Mouse (Mus musculus) kidney, adult 2 months (tissue): Measurements from ENCODE around the gene Lum. TPM values are rescaled to one million over a fixed set of nuclear protein-coding genes. Genes with fewer than 3 reads are reported as not detected.

ENCODE experiments used
- DNase-seq: peaks from one replicate; pipeline ENCODE4 v3.0.0; 2021
- H3K27ac ChIP-seq: fragments of 200-500 bp; 2 replicates; pipeline ENCODE4 v1.5.1; 2012; ENCODE audit warnings: low read depth, low read length, control low read depth, inconsistent platforms; ENCODE audit not compliant: insufficient read depth
- H3K27me3 ChIP-seq: fragments of 200-500 bp; replicated peaks from 2 replicates; pipeline ENCODE4 v1.6.1; 2012; ENCODE audit warnings: mild to moderate bottlenecking, moderate library complexity, low read length, inconsistent platforms; ENCODE audit not compliant: control insufficient read depth, insufficient read depth
- H3K36me3 ChIP-seq: fragments of 200-500 bp; 2 replicates; pipeline ENCODE4 v1.6.1; 2012; ENCODE audit warnings: mild to moderate bottlenecking, moderate library complexity, low read length, inconsistent platforms; ENCODE audit not compliant: control insufficient read depth, insufficient read depth
- H3K4me1 ChIP-seq: fragments of 200-500 bp; 2 replicates; pipeline ENCODE4 v1.6.1; 2011; ENCODE audit warnings: low read length; ENCODE audit not compliant: control insufficient read depth, insufficient read depth
- H3K4me3 ChIP-seq: fragments of 200-500 bp; 2 replicates; pipeline ENCODE4 v1.5.1; 2011; ENCODE audit warnings: mild to moderate bottlenecking, low read depth, low read length, control low read depth; ENCODE audit not compliant: insufficient read depth
- CTCF ChIP-seq: fragments of 200-500 bp; conservative IDR thresholded peaks from 2 replicates; pipeline ENCODE4 v1.5.1; 2011; ENCODE audit warnings: low read depth, mild to moderate bottlenecking, control low read depth, low read length, moderate library complexity, mixed read lengths; ENCODE audit not compliant: insufficient read depth, insufficient read length
- POLR2A ChIP-seq: fragments of 200-500 bp; IDR thresholded peaks from one replicate; pipeline ENCODE4 v1.6.1; 2011; ENCODE audit warnings: low read depth, low read length, control low read depth
- WGBS: fragments of 180-500 bp; shearing (Covaris S2); methylation state at CpG from one replicate; pipeline ENCODE4 v1.1.7; 2018; 5-methylcytosine and 5-hydroxymethylcytosine counted together
- polyA plus RNA-seq: library from polyadenylated mRNA; depleted of rRNA; stranded (reverse); fragments of >200 nt; gene quantifications from 2 replicates; pipeline ENCODE4 v1.2.3, GENCODE M21; 2012; rRNA removed

Lum gene
- polyA plus RNA-seq, 1 experiment, result 6.4 TPM

- H3K4me3 ChIP-seq, result no peak overlapping the region
- no peaks in the 10 kb centered on the region for H3K27me3 ChIP-seq
- no peak for DNase-seq
- TF ChIP-seq POLR2A, result no peak
- no peak for TF ChIP-seq CTCF
- no peak overlapping the region for H3K27ac ChIP-seq
- H3K36me3 ChIP-seq, result no peaks in the 10 kb centered on the region
- no peaks in the 10 kb centered on the region for H3K4me1 ChIP-seq
- 30% methylated on average over 4 of the region's 4 CpGs for WGBS
These were observed 36.8 kb downstream of the Lum start for GRCm38 (mm10) chr10:97601744-97602143.

- H3K4me1 ChIP-seq, result no peaks in the 10 kb centered on the region
- TF ChIP-seq POLR2A, result no peak
- no peak for TF ChIP-seq CTCF
- H3K27me3 ChIP-seq, result no peaks in the 10 kb centered on the region
- H3K36me3 ChIP-seq, result no peaks in the 10 kb centered on the region
- no peak for DNase-seq
- no peak overlapping the region for H3K27ac ChIP-seq
- no peak overlapping the region for H3K4me3 ChIP-seq
These were observed 38.3 kb downstream of the Lum start for GRCm38 (mm10) chr10:97603256-97603655.

GRCm38 (mm10) chr10:97606579-97606978 lies 41.7 kb downstream of the Lum start, which contains the start of gene Kera:
Kera (plus strand) TSS chr10:97606879.
- no peak for TF ChIP-seq CTCF
- no peak for TF ChIP-seq POLR2A
- no peak for DNase-seq
- Histone ChIP-seq H3K4me1 (no peaks in the 10 kb centered on the region), H3K27me3 (no peaks in the 10 kb centered on the region), H3K4me3 (no peak within 1 kb of the TSS), H3K27ac (no peak within 1 kb of the TSS), H3K36me3 (no peaks in the 10 kb centered on the region)
- 76% methylated on average over 2 of the region's 2 CpGs for WGBS

Other genes with a start within 250 kb of the Lum start
- 97.6 and 106 TPM in 2 replicates for gene Dcn, start 85.5 kb upstream of the Lum start, polyA plus RNA-seq
- not detected in 2 replicates for gene Kera, start 41.8 kb downstream of the Lum start, polyA plus RNA-seq
- gene Epyc, start 78.9 kb downstream of the Lum start, polyA plus RNA-seq, result 0.22 and 0.43 TPM in 2 replicates
- 0.03 and 0.04 TPM in 2 replicates for gene Ccer1, start 127.9 kb downstream of the Lum start, polyA plus RNA-seq
- gene C030005K15Rik, start 161.6 kb downstream of the Lum start, polyA plus RNA-seq, result not detected in 2 replicates